Mouse (Mus musculus) CD4-positive, CD25-positive, alpha-beta regulatory T cell, adult 4 months (primary cell): ENCODE data around the gene Npb. TPM values are rescaled to one million over a fixed set of nuclear protein-coding genes. Genes with fewer than 3 reads are reported as not detected.

ENCODE experiments used
- ATAC-seq: one replicate; pipeline ENCODE4 v1.8.0; 2017
- polyA plus RNA-seq, 2 experiments: library from polyadenylated mRNA; unstranded; fragments of 100-300 nt; shearing (Covaris generic); gene quantifications; one replicate each; pipeline ENCODE4 v1.2.1; 2017

Gene Npb
- polyA plus RNA-seq, 2 experiments from 2014 or later = not detected

DNA sequence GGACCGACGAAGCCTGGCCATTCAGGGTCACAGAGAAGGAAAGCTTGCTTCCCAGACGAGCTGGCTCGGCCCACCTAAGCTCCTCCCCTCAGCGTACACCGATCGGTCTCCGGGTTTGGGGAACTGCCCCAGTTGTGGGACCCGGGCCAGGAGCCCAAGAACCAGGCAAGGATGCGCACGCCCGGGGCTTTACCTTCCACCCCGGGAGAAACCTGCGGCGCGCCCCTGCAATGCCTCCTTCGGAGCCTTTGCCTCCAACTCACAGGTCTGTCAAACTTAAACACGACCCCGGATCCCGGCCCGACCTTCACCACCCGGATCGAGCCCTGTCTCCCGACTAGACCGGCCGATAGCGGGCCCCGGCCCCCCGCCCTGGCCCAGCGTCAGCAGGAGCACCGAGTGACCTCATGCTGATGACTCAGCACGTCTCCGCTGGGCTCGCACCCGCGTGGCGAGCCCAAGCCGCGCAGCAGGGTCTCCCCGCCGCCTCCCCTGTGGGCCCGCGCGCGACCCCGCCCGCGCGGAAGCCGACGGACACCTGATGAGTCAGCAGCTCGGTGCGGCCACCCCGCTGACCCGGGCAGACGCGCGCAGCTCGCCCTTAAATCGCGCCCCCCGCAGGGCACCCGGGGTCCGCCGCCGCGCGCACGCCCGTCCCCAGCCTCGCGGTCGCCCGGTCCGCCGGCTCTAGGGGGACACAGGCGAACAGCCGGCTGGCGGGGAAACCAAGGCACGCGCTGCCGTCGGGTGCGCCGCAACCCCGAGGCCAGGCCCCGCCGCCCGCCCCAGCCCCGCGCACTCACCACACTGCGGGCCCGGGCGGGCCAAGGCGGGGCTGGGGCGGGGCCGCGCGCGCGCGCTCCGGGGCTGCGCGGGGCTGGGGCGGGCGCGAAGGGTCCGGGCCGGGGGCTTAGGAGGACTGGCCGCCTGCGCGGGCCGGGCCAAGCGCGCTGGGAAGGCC lies 24.6 kb downstream of the Npb start:
- peak; percentile 23 for ATAC-seq

DNA sequence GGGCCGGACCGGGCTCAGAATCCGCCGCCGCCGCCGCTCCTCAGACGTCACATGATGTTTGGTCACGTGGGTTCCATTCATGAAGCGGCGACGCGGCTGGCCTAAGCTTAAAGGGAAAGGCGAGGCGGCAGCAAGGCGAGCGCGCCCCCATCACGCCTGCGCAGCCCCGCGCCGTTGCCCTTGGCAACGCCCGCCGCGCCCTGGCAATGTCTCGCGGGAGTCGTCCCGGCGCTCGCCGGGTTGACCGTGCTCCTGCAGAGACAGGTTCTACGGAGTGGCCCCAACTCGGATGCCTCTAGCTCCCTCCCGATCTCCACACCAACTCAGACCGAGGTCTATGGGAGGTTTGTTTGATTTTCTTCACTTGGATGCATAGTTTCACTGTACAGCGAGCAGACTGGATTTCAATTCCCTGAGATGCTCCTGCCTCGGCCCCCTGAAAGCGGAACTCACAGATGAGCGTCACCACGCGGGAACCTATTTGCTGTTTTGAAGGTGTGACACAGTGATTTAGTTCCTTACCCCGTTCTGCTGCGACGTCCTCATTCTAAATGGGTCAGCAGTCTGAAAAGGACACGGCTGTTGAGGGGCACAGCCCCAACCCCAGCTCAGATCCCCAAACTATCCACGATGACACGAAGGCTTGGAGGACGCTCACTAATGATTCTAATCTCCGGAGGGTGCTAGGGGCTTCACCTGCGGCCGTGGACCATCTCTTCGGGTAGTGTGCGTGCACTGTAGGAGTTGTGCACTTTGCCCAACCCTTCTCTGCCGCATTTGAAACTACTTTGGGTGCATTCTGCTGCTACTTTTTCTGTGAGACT lies 25.5 kb downstream of the Npb start, which contains the start of gene Mafg:
Gene Mafg, minus strand, starts transcription at position 81 of the 824 bp plus-strand sequence.
- ATAC-seq = peak; percentile 67

DNA sequence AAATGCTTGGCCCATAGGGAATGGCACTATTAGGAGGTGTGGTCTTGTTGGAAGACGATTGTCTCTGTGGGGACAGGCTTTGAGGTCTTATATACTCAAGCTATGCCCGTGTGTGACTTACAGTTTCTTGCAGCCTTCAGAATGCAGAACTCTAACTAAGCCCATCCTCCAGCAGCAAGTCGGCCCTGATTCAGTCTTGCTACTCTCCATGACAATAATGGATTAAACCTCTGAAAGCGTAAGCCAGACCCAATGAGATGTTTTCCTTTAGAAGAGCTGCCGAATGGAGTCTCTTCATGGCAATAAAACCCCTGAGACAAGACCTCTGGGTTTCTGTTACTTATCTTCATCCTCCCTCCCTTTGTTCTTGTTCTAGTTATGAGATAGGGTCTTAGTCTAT lies 26.5 kb downstream of the Npb start:
- ATAC-seq = no peak

DNA sequence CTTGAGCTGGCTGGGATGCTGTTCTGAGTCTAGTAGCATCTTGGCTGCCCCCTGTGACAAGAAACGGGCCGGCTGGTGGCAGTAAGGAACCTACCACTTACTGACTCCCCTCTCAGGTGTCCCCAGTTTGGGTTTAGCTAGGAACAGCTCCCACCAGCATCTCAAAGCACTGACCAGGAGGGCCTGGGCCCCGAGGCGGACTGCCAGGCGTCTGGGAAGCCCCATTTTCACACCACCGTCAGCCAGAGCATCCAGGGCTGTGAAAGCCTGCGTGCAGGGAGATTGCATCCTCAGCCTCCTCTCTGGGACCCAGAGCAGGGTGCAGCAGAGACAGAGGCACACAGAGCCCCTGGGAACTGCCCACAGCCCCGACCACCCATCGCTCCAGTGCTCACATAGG lies 33.0 kb downstream of the Npb start:
- no peak for ATAC-seq

DNA sequence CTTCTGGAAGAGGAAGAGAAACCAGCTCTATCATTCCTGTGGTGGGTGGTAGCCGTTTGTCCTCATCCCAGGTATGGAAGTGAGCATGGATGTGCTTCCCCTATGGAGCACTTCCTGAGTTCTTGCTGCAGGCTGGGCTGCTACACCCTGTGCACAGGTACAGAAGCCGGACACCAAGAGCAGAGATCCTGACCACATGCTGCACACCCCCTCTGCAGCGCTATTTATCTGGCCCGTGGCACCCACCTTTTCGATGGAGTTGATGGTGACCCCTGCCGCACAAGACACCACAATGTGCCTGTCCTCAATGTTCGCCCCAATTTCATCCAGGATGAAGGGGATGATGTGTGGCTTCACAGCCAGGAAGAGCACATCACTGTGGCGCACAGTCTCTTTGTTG lies 33.6 kb downstream of the Npb start:
- no peak for ATAC-seq

DNA sequence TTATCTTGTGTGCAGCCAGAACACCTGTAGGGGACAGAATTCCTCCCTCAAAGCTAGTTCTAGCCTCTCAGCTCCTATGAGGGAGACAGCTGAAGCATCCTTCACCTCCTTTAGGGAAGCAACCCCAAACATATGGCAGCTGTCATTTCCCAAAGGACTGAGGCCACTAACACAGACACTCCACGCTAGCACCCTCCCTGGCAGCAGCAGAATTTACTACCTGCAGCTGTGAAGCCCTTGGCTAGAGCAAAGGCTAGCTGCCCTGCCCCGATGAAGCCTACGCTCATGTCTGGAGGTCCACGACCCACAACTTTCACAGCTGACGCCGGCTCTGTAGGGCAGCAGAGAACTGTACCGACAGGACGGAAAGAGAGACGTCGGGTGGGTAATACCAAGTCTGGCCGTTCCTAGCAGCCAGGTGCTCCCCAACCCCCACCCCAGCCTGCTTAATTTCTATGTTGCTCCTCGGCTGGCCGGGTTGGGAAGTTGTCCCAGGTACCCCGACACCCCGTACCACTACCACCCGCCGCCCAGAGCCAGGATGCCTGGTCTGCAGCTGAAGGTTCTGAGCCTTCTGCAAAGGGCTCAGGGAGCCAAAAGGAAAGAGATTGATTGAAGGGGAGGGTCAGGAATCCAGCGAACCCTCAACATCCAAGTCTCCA lies 34.8 kb downstream of the Npb start:
- peak; percentile 38 for ATAC-seq

DNA sequence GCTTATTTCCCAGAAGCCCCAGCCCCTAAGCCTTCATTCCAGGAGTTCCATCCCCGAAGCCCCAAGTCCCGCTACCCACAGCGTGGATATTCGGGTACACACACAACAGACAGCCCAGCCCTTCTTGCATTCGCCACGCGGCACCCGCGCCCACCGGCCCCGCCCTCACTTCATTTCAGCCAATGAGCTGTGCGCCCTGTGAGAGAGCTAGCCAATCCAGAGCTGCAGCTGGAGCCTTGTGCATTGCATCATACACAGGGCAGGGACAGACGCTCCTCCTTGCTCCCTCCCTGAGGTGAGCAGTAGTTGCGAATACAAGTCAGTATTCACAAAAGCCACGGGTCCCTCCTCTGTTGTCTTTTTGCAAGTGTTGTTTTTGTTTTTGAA lies 35.3 kb downstream of the Npb start, which contains the start of gene Pycr1:
Gene Pycr1, minus strand, starts transcription at position 169 of the 387 bp plus-strand sequence.
- peak; percentile 100 for ATAC-seq

DNA sequence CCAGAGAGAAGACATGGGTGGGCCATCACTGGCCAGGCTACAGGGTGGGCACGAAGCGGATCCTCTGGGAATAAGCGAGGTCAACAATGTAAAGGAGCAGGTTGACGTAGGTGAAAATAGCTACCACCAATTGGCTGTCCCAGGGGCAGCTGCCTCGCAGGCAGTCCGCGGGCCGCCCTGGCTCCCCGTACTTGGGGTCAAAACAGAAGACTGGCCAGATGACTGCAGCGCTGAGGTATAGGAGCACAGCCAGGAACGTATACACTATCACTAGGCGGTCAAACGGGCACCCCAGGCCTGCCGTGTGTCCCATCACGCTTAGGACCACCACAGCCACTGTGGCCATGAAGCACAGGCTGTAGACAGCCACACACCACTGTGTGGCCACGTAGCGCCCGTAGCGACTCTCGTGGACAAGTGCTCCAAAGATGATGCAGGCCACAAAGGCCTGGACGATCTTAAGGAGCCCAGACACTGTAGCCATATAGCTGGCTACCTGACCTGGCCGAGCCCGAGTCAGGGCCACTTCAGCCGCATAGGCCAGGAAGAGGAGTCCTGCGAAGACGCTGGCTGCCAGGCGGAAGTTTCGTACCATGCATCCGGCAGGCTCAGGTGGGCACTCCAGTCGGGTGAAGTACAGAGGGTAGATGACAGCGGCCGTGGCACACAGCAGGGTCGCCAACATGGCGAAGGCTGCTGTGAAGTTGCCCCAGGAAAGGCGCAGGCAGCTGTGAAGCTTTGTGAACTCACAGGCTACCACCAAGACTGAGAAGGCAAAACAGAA lies 39.0 kb downstream of the Npb start:
- ATAC-seq = no peak

DNA sequence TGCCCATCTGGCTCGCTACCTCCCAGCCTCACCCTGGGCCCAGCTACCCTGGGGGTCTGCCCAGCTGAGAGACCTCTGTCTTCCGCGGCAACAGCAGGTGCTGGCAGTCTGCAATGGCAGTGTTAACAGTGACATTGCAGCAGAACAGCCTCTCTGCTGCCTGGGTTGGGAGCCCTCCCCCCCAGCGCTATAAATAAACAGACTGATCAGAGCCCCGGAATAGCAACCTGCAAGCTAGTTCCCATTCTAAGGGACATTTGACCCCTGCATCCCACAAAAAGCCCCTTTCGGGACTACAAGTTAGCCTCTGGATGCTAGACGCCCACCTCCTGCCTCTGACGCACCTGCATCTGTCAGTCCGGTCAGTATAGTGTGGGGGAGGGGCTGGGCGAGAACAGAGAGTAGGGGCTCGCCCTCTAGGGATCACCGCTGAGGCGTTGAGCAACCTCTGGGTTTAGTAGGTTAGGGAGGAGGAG lies 39.8 kb downstream of the Npb start, which contains the start of gene Myadml2:
Gene Myadml2, minus strand, starts transcription at position 158 of the 476 bp plus-strand sequence.
- no peak for ATAC-seq

DNA sequence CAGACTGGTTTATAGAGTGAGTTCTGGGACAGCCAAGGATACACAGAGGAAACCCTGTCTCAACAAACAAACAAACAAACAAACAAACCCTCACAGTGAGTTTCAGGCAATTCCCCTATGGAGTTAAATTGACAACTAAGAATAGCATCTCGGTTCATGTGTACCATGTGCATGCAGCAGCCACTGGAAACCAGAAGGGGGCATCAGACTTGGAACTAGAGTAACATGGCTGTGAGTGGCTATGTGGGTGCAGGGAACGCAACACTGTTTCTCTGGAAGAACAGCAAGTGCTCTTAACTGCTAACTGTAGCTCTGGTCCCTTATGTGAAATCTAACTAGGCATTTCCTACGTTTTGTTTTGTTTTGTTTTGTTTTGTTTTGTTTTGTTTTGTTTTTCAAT lies 43.6 kb downstream of the Npb start:
- no peak for ATAC-seq

DNA sequence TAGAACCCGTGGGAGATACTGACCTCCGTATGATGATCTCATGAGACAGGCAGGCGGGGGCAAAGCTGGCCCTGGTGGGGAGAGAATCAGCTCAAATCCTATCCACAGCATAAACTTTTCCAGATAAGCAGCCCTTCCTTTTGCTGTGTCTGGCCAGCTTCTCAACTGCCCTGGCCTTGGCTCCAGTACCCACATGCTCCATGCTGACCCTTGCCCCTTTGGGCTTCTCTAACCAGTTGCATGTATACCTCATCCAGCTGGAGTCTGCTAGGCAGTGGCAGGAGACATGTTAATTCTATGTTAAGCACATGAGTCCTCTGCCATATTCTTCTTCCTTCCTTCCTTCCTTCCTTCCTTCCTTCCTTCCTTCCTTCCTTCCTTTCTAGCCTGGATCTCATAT lies 46.5 kb downstream of the Npb start:
- ATAC-seq = no peak

DNA sequence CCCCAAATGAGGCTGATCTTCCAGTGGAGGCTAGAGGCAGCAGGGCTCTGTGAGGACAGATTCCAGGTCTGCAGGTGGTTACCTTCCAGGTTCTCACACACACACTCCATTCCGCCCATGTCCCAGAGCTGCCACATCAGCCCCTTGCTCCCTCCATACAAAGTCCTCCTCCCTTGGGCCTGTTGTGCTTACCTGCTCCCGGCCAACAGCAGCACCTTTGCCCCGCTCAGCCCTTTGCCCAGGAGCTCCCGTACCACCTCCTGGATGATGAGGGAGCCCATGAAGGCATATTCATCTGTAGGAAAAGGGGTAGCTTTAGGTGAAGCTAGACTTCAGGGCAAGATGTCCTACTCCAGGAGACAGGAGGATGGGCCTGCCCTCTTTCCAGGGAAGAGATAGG lies 49.0 kb downstream of the Npb start:
- no peak for ATAC-seq

Other genes with a start within 250 kb of the Npb start
- gene Fscn2, start 246.9 kb upstream of the Npb start, polyA plus RNA-seq = under 1 TPM; 0.67 to 0.99 TPM
- 10 to 100 TPM; 17.8 to 27.0 TPM for gene Faap100, start 229.7 kb upstream of the Npb start, polyA plus RNA-seq
- gene Nploc4, start 170.8 kb upstream of the Npb start, polyA plus RNA-seq = 10 to 100 TPM in 1 of 2 experiments, 1 to 10 TPM in 1; 9.5 to 11.0 TPM
- gene Tspan10, start 165.8 kb upstream of the Npb start, polyA plus RNA-seq = not detected
- gene Pde6g, start 155.0 kb upstream of the Npb start, polyA plus RNA-seq = under 1 TPM in 1 of 2 experiments, not detected in 1; 0.83 TPM
- gene Oxld1, start 150.4 kb upstream of the Npb start, polyA plus RNA-seq = 1 to 10 TPM; 3.5 to 4.6 TPM
- 10 to 100 TPM; 19.8 to 27.7 TPM for gene Ccdc137, start 150.4 kb upstream of the Npb start, polyA plus RNA-seq
- gene Arl16, start 140.9 kb upstream of the Npb start, polyA plus RNA-seq = 10 to 100 TPM; 34.8 to 44.8 TPM
- 10 to 100 TPM; 67.0 to 68.0 TPM for gene Mrpl12, start 123.9 kb upstream of the Npb start, polyA plus RNA-seq
- gene Slc25a10, start 116.6 kb upstream of the Npb start, polyA plus RNA-seq = 10 to 100 TPM; 11.0 to 14.3 TPM
- gene Gcgr, start 77.8 kb upstream of the Npb start, polyA plus RNA-seq = not detected
- 100 to 1,000 TPM; 114 to 126 TPM for gene Mcrip1, start 58.8 kb upstream of the Npb start, polyA plus RNA-seq
- gene Ppp1r27, start 57.3 kb upstream of the Npb start, polyA plus RNA-seq = not detected
- gene P4hb, start 35.2 kb upstream of the Npb start, polyA plus RNA-seq = 100 to 1,000 TPM; 162 to 169 TPM
- gene Arhgdia, start 26.9 kb upstream of the Npb start, polyA plus RNA-seq = 100 to 1,000 TPM; 554 to 866 TPM
- 10 to 100 TPM in 1 of 2 experiments, 1 to 10 TPM in 1; 8.5 to 42.6 TPM for gene Alyref, start 10.1 kb upstream of the Npb start, polyA plus RNA-seq
- 100 to 1,000 TPM; 122 to 134 TPM for gene Anapc11, start 10.1 kb upstream of the Npb start, polyA plus RNA-seq
- gene Pcyt2, start 9.5 kb downstream of the Npb start, polyA plus RNA-seq = 100 to 1,000 TPM; 101 to 179 TPM
- 10 to 100 TPM; 66.4 to 66.7 TPM for gene Sirt7, start 16.8 kb downstream of the Npb start, polyA plus RNA-seq
- gene Mafg, start 25.1 kb downstream of the Npb start, polyA plus RNA-seq = 10 to 100 TPM; 11.3 to 16.0 TPM
- gene Pycr1, start 35.3 kb downstream of the Npb start, polyA plus RNA-seq = 1 to 10 TPM; 1.5 to 1.8 TPM
- not detected for gene Myadml2, start 39.7 kb downstream of the Npb start, polyA plus RNA-seq
- gene Notum, start 52.7 kb downstream of the Npb start, polyA plus RNA-seq = not detected
- 100 to 1,000 TPM in 1 of 2 experiments, 10 to 100 TPM in 1; 82.3 to 134 TPM for gene Aspscr1, start 64.5 kb downstream of the Npb start, polyA plus RNA-seq
- 100 to 1,000 TPM; 152 to 156 TPM for gene Cenpx, start 105.3 kb downstream of the Npb start, polyA plus RNA-seq
- 10 to 100 TPM; 26.8 to 34.4 TPM for gene Lrrc45, start 105.4 kb downstream of the Npb start, polyA plus RNA-seq
- not detected for gene Rac3, start 113.0 kb downstream of the Npb start, polyA plus RNA-seq
- 10 to 100 TPM; 15.1 to 17.4 TPM for gene Dcxr, start 118.8 kb downstream of the Npb start, polyA plus RNA-seq
- not detected for gene Cbr2, start 123.6 kb downstream of the Npb start, polyA plus RNA-seq
- 10 to 100 TPM in 1 of 2 experiments, 1 to 10 TPM in 1; 3.6 to 24.6 TPM for gene Hmga1b, start 154.3 kb downstream of the Npb start, polyA plus RNA-seq
- gene Rfng, start 175.7 kb downstream of the Npb start, polyA plus RNA-seq = 1 to 10 TPM; 2.8 to 4.1 TPM
- 100 to 1,000 TPM; 126 to 160 TPM for gene Gps1, start 175.8 kb downstream of the Npb start, polyA plus RNA-seq
- 10 to 100 TPM; 31.4 to 35.3 TPM for gene Dus1l, start 187.9 kb downstream of the Npb start, polyA plus RNA-seq
- 10 to 100 TPM; 24.1 to 34.8 TPM for gene Fasn, start 216.1 kb downstream of the Npb start, polyA plus RNA-seq